Mouse (Mus musculus) frontal cortex, adult 2 months (tissue): ENCODE measurements around the gene Gm44502. TPM values are rescaled to one million over a fixed set of nuclear protein-coding genes. Genes with fewer than 3 reads are reported as not detected.
"Not testable (repeated sequence)": the region's sequence is repeated elsewhere in the genome, so short reads cannot be mapped to it uniquely, and the experiment has no call there.

Experiments used
- DNase-seq, 2 experiments: peaks; one replicate each; pipeline ENCODE4 v3.0.0; 2022; ENCODE audit warnings: low spot score in 1 of 2; ENCODE audit errors: extremely low spot score in 1 of 2
- polyA plus RNA-seq: library from polyadenylated mRNA; depleted of rRNA; stranded (reverse); fragments of >200 nt; gene quantifications from 2 replicates; pipeline ENCODE4 v1.2.3, GENCODE M21; 2012

Gene Gm44502
- polyA plus RNA-seq, 1 experiment, result 0.28 TPM

DNA sequence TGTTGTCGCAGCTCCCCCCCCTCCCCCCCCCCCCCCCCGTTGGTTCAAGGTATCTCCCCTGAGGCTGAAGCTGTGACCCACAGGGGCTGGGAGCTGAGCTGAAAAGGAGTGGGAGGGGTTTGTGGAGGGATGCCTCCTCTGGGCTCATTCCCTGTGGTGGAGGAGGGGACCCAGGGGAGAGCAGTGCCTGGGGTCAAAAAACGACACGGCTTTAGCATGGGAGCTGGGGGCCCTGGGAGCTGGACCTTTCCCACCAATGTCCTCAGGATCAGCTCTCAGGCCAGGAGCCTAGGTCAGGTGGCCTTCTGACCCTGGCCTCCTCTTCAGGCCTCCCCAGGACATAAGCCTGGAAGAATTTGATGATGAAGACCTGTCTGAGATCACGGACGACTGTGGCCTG lies 25.4 kb upstream of the Gm44502 start:
- DNase-seq, result no peak

GRCm38 (mm10) chr15:89453865-89454478 lies 24.5 kb upstream of the Gm44502 start, which contains the start of gene Mapk8ip2:
Mapk8ip2 (plus strand) TSS chr15:89453913.
- peak in 1 of 2 experiments; percentile 63 for DNase-seq

GRCm38 (mm10) chr15:89452906-89453864 lies 23.7 kb upstream of the Gm44502 start:
- DNase-seq, result no peak

DNA sequence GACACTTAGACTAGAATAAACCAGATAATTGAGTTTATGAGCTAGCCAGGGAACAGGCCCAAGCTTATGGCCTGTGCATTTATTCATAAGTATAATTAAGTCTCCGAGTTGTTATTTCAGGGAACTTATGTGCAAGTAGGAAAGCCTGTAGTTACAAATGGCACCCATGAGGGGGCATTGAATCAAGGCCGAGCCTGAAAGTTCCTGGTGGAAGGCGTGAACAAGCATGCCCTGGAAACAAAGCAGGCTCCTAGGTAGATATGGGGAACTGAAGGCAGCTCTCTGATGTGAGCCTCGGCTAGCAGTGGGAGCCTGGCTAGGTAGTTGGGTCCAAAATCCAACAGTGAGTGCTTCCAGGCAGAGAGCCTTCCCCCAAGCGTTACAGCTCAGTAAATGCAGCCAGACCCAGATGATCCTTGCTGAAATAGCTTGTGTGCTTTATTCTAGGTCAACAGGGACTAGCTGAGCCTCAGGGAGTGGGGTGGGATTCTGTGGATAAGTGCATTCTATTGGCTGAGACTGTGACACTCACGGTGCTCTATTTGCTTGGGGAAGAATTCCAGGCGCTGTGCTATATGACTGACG lies 13.1 kb upstream of the Gm44502 start:
- DNase-seq, result peak in 1 of 2 experiments; percentile 35

- no peak for DNase-seq
These were observed 6.4 kb upstream of the Gm44502 start for GRCm38 (mm10) chr15:89435878-89436277.

DNA sequence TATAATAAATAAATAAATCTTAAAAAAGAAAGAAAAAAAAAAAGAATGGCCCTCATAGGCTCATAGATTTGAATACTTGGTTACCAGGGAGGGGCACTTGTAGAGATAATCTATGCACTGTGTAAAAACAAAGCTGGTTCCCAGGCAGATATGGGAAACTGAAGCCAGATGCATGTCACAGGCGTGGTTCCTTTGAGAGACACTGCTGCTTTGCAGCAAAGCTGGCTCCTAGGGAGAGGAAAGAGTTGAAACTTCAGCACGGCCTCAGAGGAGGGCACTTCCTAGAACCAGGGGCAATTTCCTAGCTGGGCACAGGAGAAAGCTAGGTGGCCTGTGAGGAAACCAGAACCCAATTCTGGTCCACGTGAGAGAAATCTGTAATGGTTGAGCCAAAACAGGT lies 4.6 kb upstream of the Gm44502 start:
- DNase-seq, result no peak

- no peak for DNase-seq
These were observed 3.5 kb upstream of the Gm44502 start for GRCm38 (mm10) chr15:89432946-89433345.

- DNase-seq, result no peak
These were observed 2.3 kb upstream of the Gm44502 start for GRCm38 (mm10) chr15:89431806-89432205.

DNA sequence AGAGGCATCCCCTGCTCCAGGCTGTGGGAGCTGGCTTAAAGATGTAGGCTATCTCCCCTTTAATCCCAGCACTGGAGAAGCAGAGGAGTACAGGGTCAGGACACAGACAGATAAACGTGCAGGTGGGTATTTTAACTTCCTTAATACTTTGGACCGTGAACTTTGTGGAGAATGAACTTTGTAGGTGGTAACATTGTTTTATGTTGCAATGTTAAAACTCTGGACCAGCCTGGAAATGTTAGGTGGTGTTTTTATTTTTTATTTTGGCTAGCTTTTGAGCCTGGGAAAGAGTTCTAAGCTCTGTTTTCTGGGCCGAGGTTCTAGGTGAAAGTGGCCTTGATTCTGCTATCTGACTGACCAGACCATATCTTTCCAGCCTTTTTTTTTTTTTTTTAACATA lies 1.8 kb upstream of the Gm44502 start:
- DNase-seq, result no peak

DNA sequence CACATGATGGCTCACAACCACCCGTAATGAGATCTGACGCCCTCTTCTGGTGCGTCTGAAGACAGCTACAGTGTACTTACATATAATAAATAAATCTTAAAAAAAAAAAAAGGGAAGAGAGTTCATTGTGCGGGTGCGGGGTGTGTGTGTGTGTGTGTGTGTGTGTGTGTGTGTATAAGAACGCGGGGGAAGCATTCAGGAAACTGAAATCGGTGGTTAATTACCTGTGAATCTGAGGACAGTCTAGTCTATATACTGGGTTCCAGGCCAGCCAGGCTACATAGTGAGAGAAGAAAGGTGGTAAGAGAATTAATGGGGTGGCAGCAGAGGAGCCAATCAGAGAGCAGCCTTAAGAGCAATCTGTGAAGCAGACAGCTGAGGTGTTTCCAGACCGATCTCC lies 1.3 kb upstream of the Gm44502 start:
- not testable (repeated sequence) for DNase-seq

GRCm38 (mm10) chr15:89430341-89430740 lies 845 bp upstream of the Gm44502 start:
- DNase-seq, result no peak

DNA sequence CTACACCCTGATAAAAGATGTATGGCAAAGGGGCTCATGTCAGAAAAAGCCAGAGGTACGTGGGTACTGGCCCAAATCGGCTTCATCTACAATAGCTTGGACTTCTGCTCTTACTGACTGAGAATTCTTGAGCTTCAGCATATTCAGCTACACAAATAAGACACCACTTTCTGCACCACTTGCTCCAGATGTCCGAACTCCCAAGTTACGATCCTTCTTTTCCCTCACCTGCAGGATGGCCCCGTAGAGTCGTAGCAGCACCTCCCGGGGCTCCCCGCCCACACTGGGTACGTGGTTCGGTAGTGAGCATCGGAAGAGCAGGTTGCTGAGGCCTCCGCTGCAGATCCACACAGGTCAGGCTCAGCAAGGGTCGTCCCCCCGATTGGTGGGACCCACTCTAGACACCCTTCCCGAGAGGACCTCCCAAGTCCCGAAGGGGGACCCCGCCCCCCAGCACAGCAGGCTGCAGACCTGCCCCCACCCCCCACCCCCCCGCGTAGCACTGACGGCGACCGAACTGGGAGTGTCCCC lies 610 bp downstream of the Gm44502 start:
- DNase-seq, result no peak

DNA sequence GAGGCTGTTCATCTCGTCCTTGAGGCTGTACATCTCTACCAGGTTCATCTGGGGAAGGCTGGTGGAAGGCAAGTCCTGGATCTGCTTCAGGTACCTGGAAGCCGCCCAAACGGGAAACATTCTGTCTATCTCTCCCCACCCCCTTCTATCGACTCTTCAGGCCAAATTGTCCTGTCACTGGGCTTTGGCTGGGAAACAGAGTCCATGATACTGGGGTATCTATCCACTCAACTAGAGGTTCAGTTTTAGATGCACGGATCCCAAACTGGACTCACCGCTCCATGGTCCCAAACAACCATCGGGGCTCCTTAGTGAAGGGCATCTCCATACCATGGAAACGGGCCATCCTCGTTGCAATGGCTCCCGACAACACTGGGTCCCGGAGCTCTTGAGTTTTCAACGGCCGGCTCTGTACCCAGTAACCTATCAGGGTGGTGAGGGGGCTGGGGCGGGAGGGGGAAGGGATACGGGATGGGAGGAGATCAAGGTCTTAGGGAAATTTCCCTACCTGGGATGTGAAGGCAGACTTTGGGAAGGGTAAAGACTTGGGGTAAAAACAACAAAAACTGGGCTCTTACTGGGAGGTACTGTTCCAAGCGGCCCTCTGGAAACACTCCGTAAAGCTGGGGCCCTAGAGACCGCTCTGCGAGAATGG lies 1.2 kb downstream of the Gm44502 start:
- no peak for DNase-seq

DNA sequence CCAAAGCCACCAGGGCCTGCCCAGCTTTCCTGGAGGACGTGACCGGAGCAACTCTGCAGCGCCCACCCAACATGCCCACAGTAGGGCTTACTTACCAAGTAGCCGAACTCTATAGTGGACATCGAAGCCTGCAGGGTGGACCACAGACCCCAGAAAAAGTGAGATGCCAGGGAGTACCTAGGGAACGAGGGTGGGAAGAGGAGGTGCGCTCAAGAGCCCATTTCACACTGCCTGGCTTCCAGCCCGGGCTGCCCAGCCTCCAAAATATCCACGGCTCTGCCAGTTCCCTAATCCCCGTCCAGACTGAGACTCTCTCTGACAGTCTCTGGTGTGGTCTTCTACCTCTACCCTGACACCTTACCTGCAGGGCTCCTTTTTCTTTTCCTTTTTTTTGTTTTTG lies 2.8 kb downstream of the Gm44502 start:
- no peak for DNase-seq

- no peak for DNase-seq
These were observed 3.8 kb downstream of the Gm44502 start, which contains the start of gene Cpt1b for GRCm38 (mm10) chr15:89425711-89426121. Cpt1b (minus strand) TSS chr15:89425863.

- no peak for DNase-seq
These were observed 4.9 kb downstream of the Gm44502 start for GRCm38 (mm10) chr15:89424621-89425020.

- no peak for DNase-seq
These were observed 7.6 kb downstream of the Gm44502 start for GRCm38 (mm10) chr15:89421938-89422337.

GRCm38 (mm10) chr15:89415282-89415681 lies 14.2 kb downstream of the Gm44502 start:
- no peak for DNase-seq

DNA sequence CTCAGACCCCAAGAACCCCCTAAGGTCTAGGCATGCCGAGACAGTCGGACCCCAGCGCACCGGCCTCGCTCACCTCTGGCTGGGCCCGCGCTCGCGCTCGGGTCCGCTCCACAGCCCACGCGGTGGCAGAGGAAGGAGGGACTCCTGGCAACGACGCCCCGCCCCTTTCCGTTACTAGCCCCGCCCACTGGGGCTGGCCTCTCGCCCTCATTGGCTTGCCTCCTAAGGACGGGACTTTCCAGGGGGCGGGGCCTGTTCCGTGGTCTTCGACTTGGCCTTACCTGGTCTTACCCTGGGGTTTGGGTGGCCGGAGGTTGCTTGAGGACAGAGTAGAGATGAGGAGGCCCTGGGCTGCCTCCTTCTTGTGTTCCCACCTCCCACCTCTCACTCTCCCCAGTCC lies 19.4 kb downstream of the Gm44502 start, which contains the start of gene Syce3:
Gene Syce3, minus strand, starts transcription at position 386 of the 400 bp plus-strand sequence.
- no peak for DNase-seq

GRCm38 (mm10) chr15:89406691-89407090 lies 22.8 kb downstream of the Gm44502 start:
- no peak for DNase-seq
